Mouse (Mus musculus) CD4-positive helper T cell, adult 2 months (primary cell): ENCODE measurements around the gene Pcbp3.

Source experiments
- DNase-seq: peaks from one replicate; pipeline ENCODE4 v3.0.0-alpha.2; 2012; ENCODE audit warnings: low read depth, missing footprints, low spot score

Pcbp3 gene

GRCm38 (mm10) chr10:76729631-76730620 lies 231.8 kb downstream of the Pcbp3 start:
- DNase-seq, result no peak

GRCm38 (mm10) chr10:76728369-76728768 lies 233.3 kb downstream of the Pcbp3 start:
- DNase-seq, result no peak

DNA sequence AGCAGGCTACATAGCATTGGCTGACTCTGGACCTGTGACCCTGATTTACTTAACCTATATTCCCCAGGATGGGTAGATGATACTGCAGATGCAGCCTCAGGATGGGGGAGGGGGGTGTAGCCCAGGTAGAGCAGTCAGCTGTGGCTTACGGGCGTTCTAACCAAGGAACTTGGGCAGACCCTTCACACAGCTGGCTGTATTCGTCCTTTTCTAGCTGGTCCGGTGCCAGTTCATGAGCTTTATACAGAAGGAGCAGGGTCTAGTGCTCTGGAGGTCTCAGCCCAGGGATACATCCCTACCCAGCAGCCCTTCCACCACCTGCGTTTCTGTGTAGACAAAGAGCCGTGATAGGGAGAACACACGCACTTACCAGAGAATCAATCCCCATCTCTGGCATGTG lies 234.4 kb downstream of the Pcbp3 start:
- DNase-seq, result no peak

- no peak for DNase-seq
Observed at GRCm38 (mm10) chr10:76726866-76727265, 234.8 kb downstream of the Pcbp3 start.

GRCm38 (mm10) chr10:76725682-76726285 lies 235.9 kb downstream of the Pcbp3 start, which contains the start of gene Col6a1:
Gene Col6a1, minus strand, starts transcription at chr10:76726168.
- DNase-seq, result no peak

DNA sequence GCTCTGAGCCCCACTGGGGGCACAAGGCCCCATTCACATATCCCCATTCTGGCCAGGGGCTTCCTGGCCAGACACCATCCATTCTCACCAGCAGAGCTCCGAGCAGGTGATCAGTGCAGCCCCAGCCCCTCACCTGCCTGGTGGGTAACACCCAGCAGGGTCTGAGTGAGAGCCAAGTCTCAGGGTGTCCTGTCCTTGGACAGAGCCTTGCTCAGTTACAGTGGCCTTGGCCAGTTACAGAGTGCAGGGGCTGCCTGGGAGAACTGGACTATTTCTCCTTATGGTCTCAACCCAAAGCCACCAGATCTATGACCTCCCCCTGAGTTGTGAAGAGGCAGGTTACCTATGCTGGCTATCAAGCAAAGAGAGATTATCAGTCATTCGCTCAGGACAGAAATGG lies 236.6 kb downstream of the Pcbp3 start:
- DNase-seq, result no peak

- no peak for DNase-seq
Observed at GRCm38 (mm10) chr10:76724231-76724736, 237.4 kb downstream of the Pcbp3 start.

DNA sequence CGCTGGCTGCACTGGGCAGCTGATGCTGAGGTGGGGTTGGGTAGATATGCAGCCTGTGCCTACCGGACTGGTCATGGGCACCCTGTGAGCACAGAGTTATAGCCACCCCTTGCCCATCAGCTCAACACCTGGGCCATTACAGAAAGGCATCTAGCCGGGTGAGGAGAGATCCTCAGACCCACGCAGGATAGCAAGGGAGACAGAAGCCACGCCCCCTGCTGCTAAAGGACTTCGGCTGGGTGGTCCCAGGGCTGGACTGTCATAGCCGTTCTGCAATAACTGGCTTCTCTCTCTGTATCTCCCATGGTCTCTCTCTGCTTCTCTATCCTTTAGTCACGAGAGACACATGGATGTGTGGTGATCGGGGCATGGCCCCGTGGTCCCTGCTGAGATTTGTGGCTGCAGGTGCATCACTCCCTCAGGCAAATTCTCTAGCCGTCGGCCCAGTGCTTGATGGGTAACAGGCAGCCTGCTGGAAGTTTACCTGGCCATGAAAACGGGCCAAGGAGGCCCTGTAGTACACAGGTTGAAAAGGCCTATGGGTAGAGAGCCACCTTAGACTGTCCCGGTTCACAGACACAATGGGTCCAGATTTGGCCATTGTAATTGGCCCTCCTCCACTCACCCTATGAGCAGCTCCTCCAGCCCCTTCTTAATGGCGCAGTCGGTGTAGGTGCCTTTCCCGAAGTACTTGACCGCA lies 238.8 kb downstream of the Pcbp3 start:
- no peak for DNase-seq

- DNase-seq, result no peak
Observed at GRCm38 (mm10) chr10:76721746-76722145, 239.9 kb downstream of the Pcbp3 start.

GRCm38 (mm10) chr10:76721216-76721615 lies 240.5 kb downstream of the Pcbp3 start:
- no peak for DNase-seq

DNA sequence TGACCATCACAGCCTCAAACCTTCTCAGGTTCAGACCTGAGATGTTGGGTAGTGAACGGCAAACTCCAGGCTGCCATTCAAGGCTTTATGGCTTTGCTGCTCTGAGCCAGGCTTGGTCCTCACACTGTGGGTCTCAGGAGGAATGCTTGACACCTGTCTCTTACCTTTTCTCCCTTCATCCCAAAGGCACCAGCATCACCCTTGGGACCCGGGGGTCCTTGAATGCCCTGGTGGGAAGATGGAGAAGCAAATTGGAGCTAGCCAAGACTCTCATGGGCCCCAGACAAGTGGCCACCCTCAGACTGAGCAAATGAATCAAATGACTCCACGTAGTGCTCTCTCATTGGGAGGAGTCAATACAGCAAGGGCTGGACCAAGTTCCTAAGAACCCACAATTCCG lies 244.1 kb downstream of the Pcbp3 start:
- DNase-seq, result no peak

GRCm38 (mm10) chr10:76717026-76717425 lies 244.7 kb downstream of the Pcbp3 start:
- DNase-seq, result no peak

GRCm38 (mm10) chr10:76714303-76714702 lies 247.4 kb downstream of the Pcbp3 start:
- no peak for DNase-seq

DNA sequence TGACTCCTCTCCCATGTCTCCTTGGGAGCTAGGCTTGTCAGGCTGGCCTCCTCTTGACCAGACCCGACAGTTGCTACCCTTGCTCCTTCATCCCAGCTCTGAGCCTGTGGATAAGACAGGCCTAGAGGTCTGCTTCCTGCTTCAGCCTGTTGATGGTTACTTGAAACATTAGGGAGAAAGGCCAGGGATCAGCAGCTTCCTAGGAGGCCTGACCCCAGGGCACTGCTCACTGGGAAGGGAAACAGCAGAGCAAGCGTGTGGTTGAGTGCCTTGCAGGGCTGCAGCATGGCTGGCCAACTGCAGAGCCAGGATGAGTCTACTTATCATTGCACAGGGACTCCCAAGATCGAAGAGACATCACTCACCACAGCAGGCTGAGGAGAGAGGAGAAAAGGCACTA lies 249.2 kb downstream of the Pcbp3 start:
- no peak for DNase-seq
